Mouse (Mus musculus): ENCODE results near the gene Pclo. TPM values are rescaled to one million over a fixed set of nuclear protein-coding genes. Genes with fewer than 3 reads are reported as not detected.
A peak's percentile ranks its signal among the peaks of the same experiment; 100 is the strongest.
"Not testable (repeated sequence)": the region's sequence is repeated elsewhere in the genome, so short reads cannot be mapped to it uniquely, and the experiment has no call there.

The Pclo gene
- total RNA-seq, 2 experiments from 2014 or later: 86.4 to 88.3 TPM

- intact Hi-C loops (cut with DNase I): no loop called here
- no peak for DNase-seq
Measured at GRCm38 (mm10) chr5:14662603-14663002, 147.9 kb downstream of the Pclo start.

- DNase-seq: no peak
- intact Hi-C loops (cut with DNase I): no loop called here
Measured at GRCm38 (mm10) chr5:14680419-14680818, 165.7 kb downstream of the Pclo start.

GRCm38 (mm10) chr5:14691995-14692394 is 177.3 kb downstream of the Pclo start:
- DNase-seq: no peak
- intact Hi-C loops (cut with DNase I): no loop called here

- intact Hi-C loops (cut with DNase I): no loop called here
Measured at GRCm38 (mm10) chr5:14696745-14697144, 182.0 kb downstream of the Pclo start.

GRCm38 (mm10) chr5:14700900-14701299 is 186.2 kb downstream of the Pclo start:
- no peak for DNase-seq

More at GRCm38 (mm10) chr5:14696745-14697144, 182.0 kb downstream of the Pclo start:
- DNase-seq: no peak

GRCm38 (mm10) chr5:14705423-14705822 is 190.7 kb downstream of the Pclo start:
- no peak for DNase-seq
- intact Hi-C loops (cut with DNase I): no loop called here

More at GRCm38 (mm10) chr5:14700900-14701299, 186.2 kb downstream of the Pclo start:
- intact Hi-C loops (cut with DNase I): no loop called here

- intact Hi-C loops (cut with DNase I): no loop called here
- DNase-seq: no peak
Measured at GRCm38 (mm10) chr5:14707311-14707710, 192.6 kb downstream of the Pclo start.

GRCm38 (mm10) chr5:14723576-14723975 is 208.9 kb downstream of the Pclo start:
- intact Hi-C loops (cut with DNase I): no loop called here

GRCm38 (mm10) chr5:14728676-14729253 is 214.0 kb downstream of the Pclo start:
- intact Hi-C loops (cut with DNase I): no loop called here

More at GRCm38 (mm10) chr5:14723576-14723975, 208.9 kb downstream of the Pclo start:
- DNase-seq: no peak

GRCm38 (mm10) chr5:14750882-14751281 is 236.2 kb downstream of the Pclo start:
- intact Hi-C loops (cut with DNase I): no loop called here
- DNase-seq: peak; percentile 81

More at GRCm38 (mm10) chr5:14728676-14729253, 214.0 kb downstream of the Pclo start:
- no peak for DNase-seq

GRCm38 (mm10) chr5:14766686-14767085 is 252.0 kb downstream of the Pclo start:
- intact Hi-C loops (cut with DNase I): no loop called here
- DNase-seq: no peak

GRCm38 (mm10) chr5:14782362-14783082 is 267.8 kb downstream of the Pclo start:
- intact Hi-C loops (cut with DNase I): no loop called here
- no peak for DNase-seq

GRCm38 (mm10) chr5:14793891-14794290 is 279.2 kb downstream of the Pclo start:
- no peak for DNase-seq
- intact Hi-C loops (cut with DNase I): no loop called here

GRCm38 (mm10) chr5:14807136-14807535 is 292.4 kb downstream of the Pclo start:
- intact Hi-C loops (cut with DNase I): loop anchor here (5.0 kb wide), 1 partner anchor 420 kb away; no protein-coding TSS in a partner anchor

GRCm38 (mm10) chr5:14833165-14833860 is 318.6 kb downstream of the Pclo start:
- intact Hi-C loops (cut with DNase I): no loop called here
- peak; percentile 29 for DNase-seq

More at GRCm38 (mm10) chr5:14807136-14807535, 292.4 kb downstream of the Pclo start:
- peak; percentile 60 for DNase-seq

- intact Hi-C loops (cut with DNase I): no loop called here
Measured at GRCm38 (mm10) chr5:14834155-14834991, 319.7 kb downstream of the Pclo start.

GRCm38 (mm10) chr5:14853650-14854049 is 338.9 kb downstream of the Pclo start:
- intact Hi-C loops (cut with DNase I): no loop called here
- no peak for DNase-seq

More at GRCm38 (mm10) chr5:14834155-14834991, 319.7 kb downstream of the Pclo start:
- peak; percentile 12 for DNase-seq

GRCm38 (mm10) chr5:14885291-14885690 is 370.6 kb downstream of the Pclo start:
- intact Hi-C loops (cut with DNase I); DNase-seq: not testable (repeated sequence)

- no peak for DNase-seq
- intact Hi-C loops (cut with DNase I): no loop called here
Measured at GRCm38 (mm10) chr5:14892242-14892641, 377.5 kb downstream of the Pclo start.

GRCm38 (mm10) chr5:14903539-14903938 is 388.8 kb downstream of the Pclo start:
- intact Hi-C loops (cut with DNase I); DNase-seq: not testable (repeated sequence)

Data from left cerebral cortex, postnatal 4 days (tissue).